Mouse (Mus musculus): ENCODE measurements around the gene Agpat1.

- TF ChIP-seq CTCF (IDR thresholded peaks at IDR 0.05; ENCODE audit: insufficient read depth, low read length) (no peak), POLR2A (IDR thresholded peaks at IDR 0.05; ENCODE audit: borderline replicate concordance, extremely low read depth, low read depth, low read length) (peak; percentile 88; the same call in 1 of the 2 replicates)
Measured at GRCm38 (mm10) chr17:34564796-34565195, 39.3 kb upstream of the Agpat1 start.

Measured in lung, adult 2 months (tissue).